Mouse (Mus musculus) kidney, embryonic 14.5 days (tissue): Measurements from ENCODE around the gene Tmem158. TPM values are rescaled to one million over a fixed set of nuclear protein-coding genes. Genes with fewer than 3 reads are reported as not detected.

Source experiments
- ATAC-seq: fragments of 200-750 bp; cut with Nextera tagmentation; 2 replicates; pipeline ENCODE4 v1.8.0; 2017; ENCODE audit warnings: moderate number of reproducible peaks, mild to moderate bottlenecking, moderate TSS enrichment, moderate library complexity; ENCODE audit not compliant: low FRiP score, low TSS enrichment
- H3K27ac ChIP-seq: fragments of 300-500 bp; sonication (generic); 2 replicates; pipeline ENCODE4 v1.5.1; 2014; ENCODE audit warnings: low read depth, mild to moderate bottlenecking, low read length, moderate library complexity, mixed read lengths
- H3K27me3 ChIP-seq: fragments of 300-500 bp; sonication (generic); 2 replicates; pipeline ENCODE4 v1.6.1; 2014; ENCODE audit warnings: mild to moderate bottlenecking, low read length; ENCODE audit not compliant: control insufficient read depth, insufficient read depth
- H3K36me3 ChIP-seq: fragments of 300-500 bp; sonication (generic); 2 replicates; pipeline ENCODE4 v1.6.1; 2014; ENCODE audit warnings: low read length, mixed read lengths; ENCODE audit not compliant: control insufficient read depth, insufficient read depth
- H3K4me1 ChIP-seq: fragments of 300-500 bp; sonication (generic); 2 replicates; pipeline ENCODE4 v1.6.1; 2014; ENCODE audit warnings: low read length, mixed read lengths; ENCODE audit not compliant: control insufficient read depth, insufficient read depth
- H3K4me2 ChIP-seq: fragments of 300-500 bp; sonication (generic); replicated peaks from 2 replicates; pipeline ENCODE4 v1.6.1; 2014; ENCODE audit warnings: low read depth, mild to moderate bottlenecking, low read length
- H3K4me3 ChIP-seq: fragments of 300-500 bp; sonication (generic); 2 replicates; pipeline ENCODE4 v1.5.1; 2014; ENCODE audit warnings: mild to moderate bottlenecking, low read length
- H3K9ac ChIP-seq: fragments of 300-500 bp; sonication (generic); 2 replicates; pipeline ENCODE4 v1.6.1; 2014; ENCODE audit warnings: low read depth, mild to moderate bottlenecking, low read length, moderate library complexity
- H3K9me3 ChIP-seq: fragments of 300-500 bp; sonication (generic); 2 replicates; pipeline ENCODE4 v1.6.1; 2016; ENCODE audit warnings: low read length; ENCODE audit not compliant: control insufficient read depth
- WGBS: fragments of 180-500 bp; shearing (Covaris S2); extraction: QIAGEN DNeasy Blood & Tissue Kit; methylation state at CpG from one replicate; pipeline ENCODE4 v1.1.7; 2014; 5-methylcytosine and 5-hydroxymethylcytosine counted together
- polyA plus RNA-seq: library from polyadenylated mRNA; unstranded; fragments of >200 nt; fragmentation: Nextera tagmentation; extraction: Ambion mirVana; gene quantifications from 2 replicates; pipeline ENCODE4 v1.2.1, GENCODE M21; 2014

The Tmem158 gene
- polyA plus RNA-seq, 1 experiment from 2014 or later, result 5.8 TPM

DNA sequence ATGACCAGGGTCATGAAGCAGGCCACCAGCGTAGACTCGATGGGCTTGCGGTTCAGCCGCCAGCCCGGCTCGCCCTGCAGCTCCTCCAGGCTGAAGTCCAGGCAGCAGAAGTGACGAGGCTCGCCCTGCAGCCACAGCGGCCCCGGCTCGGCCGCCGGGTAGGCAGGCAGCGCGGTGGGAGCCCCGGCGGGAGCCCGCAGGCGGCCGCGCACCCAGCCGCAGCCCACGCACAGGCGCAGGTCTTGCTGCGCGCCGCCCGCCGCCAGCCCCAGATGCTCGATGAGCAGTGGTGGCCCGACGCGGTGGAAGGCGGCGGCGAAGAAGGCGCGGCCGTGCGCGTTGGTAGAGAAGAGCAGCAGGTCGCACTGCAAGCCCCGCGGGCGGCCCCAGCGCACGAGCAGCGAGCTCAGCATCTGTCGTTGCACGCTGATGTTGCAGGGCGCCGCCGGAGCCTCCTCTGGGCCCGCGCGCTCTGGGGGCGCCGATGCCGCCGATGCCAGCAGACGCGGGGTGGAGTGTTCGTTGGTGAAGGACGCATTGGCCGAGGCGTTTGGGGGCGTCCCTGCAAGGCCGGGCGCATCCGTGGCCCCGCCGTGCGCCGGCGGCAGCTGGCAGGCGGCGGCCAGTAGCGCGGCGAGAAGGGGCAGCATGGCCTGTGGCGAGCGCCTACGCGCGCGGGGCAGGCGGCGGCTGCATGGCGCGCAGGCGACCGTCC, 511 bp downstream of the Tmem158 start:
- no peaks in the 10 kb centered on the region for H3K9me3 ChIP-seq
- under 1% methylated on average over 74 of the region's 92 CpGs for WGBS
- H3K9ac ChIP-seq, result peak overlapping the region; percentile 58
- peaks cover 5% of the 10 kb centered on the region; the same call in 1 of the 2 replicates for H3K4me1 ChIP-seq
- H3K4me2 ChIP-seq, result peak overlapping the region; percentile 99
- no peaks in the 10 kb centered on the region for H3K36me3 ChIP-seq
- peak overlapping the region; percentile 63 for H3K4me3 ChIP-seq
- peaks cover 10% of the 10 kb centered on the region for H3K27me3 ChIP-seq
- H3K27ac ChIP-seq, result 0 out of 2 replicates have a peak overlapping the region, but pooled peaks have one; percentile 6
- ATAC-seq, result peak; percentile 87

DNA sequence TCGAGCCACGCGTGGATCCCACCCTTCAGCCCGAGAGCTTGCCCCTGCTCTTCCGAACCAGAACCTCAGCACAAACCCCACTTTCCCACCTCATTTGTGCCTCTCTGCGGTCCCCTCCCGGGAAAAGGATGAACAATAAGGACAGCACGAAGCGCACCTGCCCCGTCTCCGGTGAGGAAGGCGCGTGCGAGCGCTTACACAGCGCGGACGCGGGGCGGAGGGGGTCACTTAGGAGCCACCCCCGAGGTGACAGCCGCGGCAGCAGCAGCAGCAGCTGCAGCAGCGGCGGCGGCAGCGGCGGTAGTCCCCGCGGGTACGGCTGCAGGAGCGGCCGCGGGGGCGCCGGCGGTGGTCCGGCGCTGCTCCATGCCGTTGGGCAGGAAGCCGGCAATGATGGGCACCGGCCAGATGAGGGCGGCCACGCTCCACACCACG, 1.1 kb downstream of the Tmem158 start:
- Histone ChIP-seq H3K4me3 (peak overlapping the region; percentile 63), H3K36me3 (no peaks in the 10 kb centered on the region), H3K9me3 (no peaks in the 10 kb centered on the region), H3K4me1 (peaks cover 5% of the 10 kb centered on the region; the same call in 1 of the 2 replicates), H3K9ac (peak overlapping the region; percentile 58), H3K4me2 (peak overlapping the region; percentile 99), H3K27ac (no peak overlapping the region), H3K27me3 (peaks cover 10% of the 10 kb centered on the region)
- ATAC-seq, result peak; percentile 20
- WGBS, result under 1% methylated on average over 45 of the region's 45 CpGs

DNA sequence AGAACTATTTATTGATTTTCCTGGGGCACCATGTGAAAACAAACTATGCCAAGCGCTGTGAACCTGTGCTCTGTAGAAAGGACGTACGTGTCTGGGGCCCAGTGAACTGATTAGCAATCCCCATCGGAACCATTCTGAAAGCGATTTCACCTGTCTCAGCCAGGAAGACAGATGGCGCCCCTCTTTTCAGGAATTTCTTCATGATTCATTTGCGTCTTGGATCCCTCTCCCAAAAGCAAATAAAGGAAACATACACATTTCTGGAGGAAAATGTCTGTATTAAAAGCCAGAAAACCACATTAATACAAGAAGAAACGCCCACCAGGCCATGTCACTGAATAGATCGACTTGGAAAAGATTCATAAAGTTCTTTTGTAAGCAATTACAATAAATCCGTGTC, 1.8 kb downstream of the Tmem158 start:
- Histone ChIP-seq H3K9me3 (no peaks in the 10 kb centered on the region), H3K4me3 (peak overlapping the region; percentile 63), H3K4me1 (peaks cover 5% of the 10 kb centered on the region; the same call in 1 of the 2 replicates), H3K36me3 (no peaks in the 10 kb centered on the region), H3K4me2 (peak overlapping the region; percentile 99), H3K9ac (no peak overlapping the region), H3K27ac (no peak overlapping the region), H3K27me3 (peaks cover 10% of the 10 kb centered on the region)
- no peak for ATAC-seq
- WGBS, result 32% methylated on average over 10 of the region's 10 CpGs

DNA sequence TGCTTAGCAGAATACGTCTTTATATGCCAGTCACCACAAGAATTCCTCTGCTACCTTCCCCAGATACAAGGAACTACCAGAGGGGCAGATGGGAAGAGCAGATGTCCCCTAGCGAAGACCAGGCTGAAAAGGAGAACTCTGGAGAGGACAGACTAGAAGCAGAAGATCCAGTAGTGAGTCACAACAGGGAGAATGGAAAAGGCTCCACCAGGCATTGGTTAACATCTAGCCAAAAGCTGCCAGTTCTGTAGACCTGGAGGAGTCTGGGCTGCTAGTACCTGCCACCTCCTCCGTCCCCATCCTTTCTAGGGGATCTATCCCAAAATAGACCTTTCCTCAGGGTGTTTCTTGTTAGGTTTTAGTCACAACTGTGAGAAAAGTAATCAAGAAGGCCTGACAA, 4.8 kb downstream of the Tmem158 start:
- no peak for ATAC-seq
- H3K36me3 ChIP-seq, result no peaks in the 10 kb centered on the region
- WGBS, result 85% methylated on average over 3 of the region's 3 CpGs

DNA sequence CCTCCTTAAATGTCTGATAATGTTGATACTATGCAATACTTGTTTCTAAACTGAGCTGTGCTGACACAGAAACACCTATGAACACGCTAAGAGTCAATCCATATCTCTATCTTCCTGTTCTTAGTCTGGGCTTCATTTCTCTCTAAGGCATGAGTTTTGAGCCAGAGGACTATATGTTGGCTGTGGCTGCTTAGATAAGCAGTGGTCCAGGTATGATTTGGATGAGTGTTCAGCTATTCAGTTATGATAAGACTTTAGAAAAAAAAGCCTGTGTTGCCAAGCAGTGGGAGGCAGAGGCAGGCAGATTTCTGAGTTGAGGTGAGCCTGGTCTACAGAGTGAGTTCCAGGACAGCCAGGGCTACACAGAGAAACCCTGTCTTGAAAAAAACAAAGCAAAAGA, 12.6 kb downstream of the Tmem158 start:
- Histone ChIP-seq H3K36me3 (no peaks in the 10 kb centered on the region), H3K4me3 (no peak overlapping the region), H3K27ac (no peak overlapping the region), H3K4me1 (no peaks in the 10 kb centered on the region), H3K4me2 (no peak overlapping the region), H3K9me3 (no peaks in the 10 kb centered on the region), H3K27me3 (no peaks in the 10 kb centered on the region), H3K9ac (no peak overlapping the region)
- ATAC-seq, result no peak
- 85% methylated on average over 1 of the region's 1 CpGs for WGBS

More for the DNA sequence above, 4.8 kb downstream of the Tmem158 start:
- Histone ChIP-seq H3K27ac (no peak overlapping the region), H3K27me3 (peaks cover 10% of the 10 kb centered on the region), H3K4me3 (no peak overlapping the region), H3K4me2 (no peak overlapping the region), H3K9me3 (no peaks in the 10 kb centered on the region), H3K4me1 (peaks cover 3% of the 10 kb centered on the region; the same call in 1 of the 2 replicates), H3K9ac (no peak overlapping the region)

DNA sequence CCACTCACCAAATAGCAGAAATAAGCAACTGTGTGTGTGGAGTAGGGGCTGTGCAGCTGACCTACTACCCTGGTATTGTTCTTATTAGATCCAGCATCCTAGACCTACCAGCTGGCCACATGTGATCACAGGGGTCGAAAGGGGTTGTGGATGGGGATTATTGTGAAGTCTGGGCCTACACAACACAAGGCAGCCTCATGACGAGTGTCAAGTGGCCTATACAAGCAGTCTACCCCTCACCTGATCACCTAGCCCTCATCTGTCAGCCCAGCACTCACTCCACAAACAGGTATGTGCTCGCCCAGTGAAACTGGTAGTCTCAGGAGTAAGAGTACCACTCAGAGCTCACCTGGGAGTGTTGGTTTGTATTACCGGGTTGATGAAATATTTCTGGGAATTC, 15.4 kb downstream of the Tmem158 start:
- Histone ChIP-seq H3K27me3 (no peaks in the 10 kb centered on the region), H3K9me3 (no peaks in the 10 kb centered on the region), H3K4me3 (no peak overlapping the region), H3K36me3 (no peaks in the 10 kb centered on the region), H3K27ac (no peak overlapping the region), H3K9ac (no peak overlapping the region), H3K4me2 (no peak overlapping the region), H3K4me1 (no peaks in the 10 kb centered on the region)
- 90% methylated on average over 4 of the region's 4 CpGs for WGBS
- ATAC-seq, result no peak

DNA sequence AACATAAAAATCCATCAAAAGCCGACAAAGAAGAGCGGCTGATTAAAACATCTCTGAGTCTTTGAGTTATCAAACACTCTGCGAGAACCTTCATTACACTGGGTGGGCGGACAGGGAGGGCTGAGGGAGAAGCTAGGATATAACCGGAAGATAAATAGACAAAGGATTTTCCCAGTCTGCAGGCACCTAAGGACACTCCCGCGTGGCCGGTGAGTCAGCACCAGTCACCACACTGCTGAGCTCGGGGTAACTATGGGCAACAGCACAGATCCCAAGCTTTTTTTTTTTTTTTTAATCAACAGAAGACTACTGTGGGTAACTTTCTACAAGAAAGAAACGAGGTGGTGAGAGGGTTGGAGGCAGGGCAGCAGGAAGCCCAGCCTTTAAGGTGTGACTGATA, 16.6 kb downstream of the Tmem158 start:
- no peak overlapping the region for H3K9ac ChIP-seq
- H3K27me3 ChIP-seq, result no peaks in the 10 kb centered on the region
- H3K4me1 ChIP-seq, result no peaks in the 10 kb centered on the region; the same call in 1 of the 2 replicates
- no peaks in the 10 kb centered on the region for H3K36me3 ChIP-seq
- 58% methylated on average over 10 of the region's 10 CpGs for WGBS
- no peak overlapping the region for H3K27ac ChIP-seq
- no peaks in the 10 kb centered on the region for H3K9me3 ChIP-seq
- H3K4me3 ChIP-seq, result no peak overlapping the region
- no peak overlapping the region for H3K4me2 ChIP-seq
- 0 out of 2 replicates have a peak, but pooled peaks have one; percentile 28 for ATAC-seq

DNA sequence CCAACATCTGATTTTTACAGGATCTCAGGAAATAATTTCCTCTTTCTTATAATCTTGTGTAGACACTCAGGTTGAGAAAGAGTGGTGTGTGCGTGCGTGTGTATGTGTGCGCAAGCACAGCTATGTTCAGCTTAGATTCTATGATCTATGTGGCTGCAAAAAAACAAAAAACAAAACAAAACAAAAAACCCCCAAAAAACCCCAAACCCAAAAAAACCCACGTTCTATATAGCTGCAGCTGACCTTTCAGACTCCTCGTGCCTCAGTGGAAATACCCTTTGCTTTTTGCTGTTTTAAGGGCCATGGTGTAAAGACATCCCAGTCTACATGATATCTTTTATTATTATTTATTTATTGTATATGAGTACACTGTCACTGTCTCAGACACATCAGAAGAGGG, 19.4 kb downstream of the Tmem158 start:
- H3K9ac ChIP-seq, result no peak overlapping the region
- H3K4me1 ChIP-seq, result peaks cover 9% of the 10 kb centered on the region; the same call in 1 of the 2 replicates
- no peak overlapping the region for H3K27ac ChIP-seq
- no peaks in the 10 kb centered on the region for H3K36me3 ChIP-seq
- no peak overlapping the region for H3K4me3 ChIP-seq
- H3K27me3 ChIP-seq, result no peaks in the 10 kb centered on the region
- WGBS, result 87% methylated on average over 5 of the region's 5 CpGs
- H3K4me2 ChIP-seq, result no peak overlapping the region
- ATAC-seq, result no peak
- H3K9me3 ChIP-seq, result no peaks in the 10 kb centered on the region

DNA sequence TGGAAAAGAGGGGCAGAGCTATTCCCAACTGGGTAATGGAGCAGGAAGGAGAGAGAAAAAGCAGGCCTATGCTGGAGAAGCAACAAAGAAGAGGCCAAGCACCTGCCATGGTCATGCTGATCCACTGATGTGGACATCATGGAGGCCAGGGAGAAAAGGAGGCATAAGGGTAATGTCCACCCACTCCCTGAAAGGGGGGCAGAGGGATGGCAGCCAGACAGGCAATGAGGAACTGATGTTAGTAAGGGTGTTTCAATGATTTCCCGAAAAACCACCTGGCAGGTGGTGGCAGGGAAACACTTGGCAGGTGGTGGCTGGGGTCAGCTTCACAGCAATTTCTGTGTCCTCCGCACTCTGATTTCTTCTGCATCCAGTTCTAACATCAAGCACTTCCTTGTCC, 19.8 kb downstream of the Tmem158 start:
- H3K4me3 ChIP-seq, result no peak overlapping the region
- H3K27ac ChIP-seq, result no peak overlapping the region
- peaks cover 9% of the 10 kb centered on the region; the same call in 1 of the 2 replicates for H3K4me1 ChIP-seq
- ATAC-seq, result no peak
- WGBS, result 87% methylated on average over 2 of the region's 2 CpGs
- no peak overlapping the region for H3K4me2 ChIP-seq
- H3K27me3 ChIP-seq, result no peaks in the 10 kb centered on the region
- H3K9ac ChIP-seq, result no peak overlapping the region
- H3K36me3 ChIP-seq, result no peaks in the 10 kb centered on the region
- H3K9me3 ChIP-seq, result no peaks in the 10 kb centered on the region
